Mouse (Mus musculus) brain, embryonic 14.5 days (tissue): ENCODE data around the gene Pus1.

Experiments used
- CTCF ChIP-seq: fragments of 200-500 bp; IDR thresholded peaks from 2 replicates; pipeline ENCODE4 v1.5.1; 2012; ENCODE audit warnings: inconsistent platforms, mild to moderate bottlenecking, moderate library complexity, borderline replicate concordance; ENCODE audit not compliant: insufficient read depth, insufficient read length; ENCODE audit errors: extremely low read depth
- POLR2A ChIP-seq: fragments of 200-500 bp; IDR thresholded peaks from 2 replicates; pipeline ENCODE4 v1.6.1; 2012; ENCODE audit warnings: mild to moderate bottlenecking, inconsistent platforms, borderline replicate concordance; ENCODE audit not compliant: poor library complexity, insufficient read depth, insufficient read length, severe bottlenecking; ENCODE audit errors: extremely low read depth

GRCm38 (mm10) chr5:110824421-110824820, 44.0 kb upstream of the Pus1 start:
- TF ChIP-seq CTCF: no peak
- TF ChIP-seq POLR2A: no peak
